Mouse (Mus musculus): ENCODE measurements around the gene Abcb8.

Gene Abcb8

DNA sequence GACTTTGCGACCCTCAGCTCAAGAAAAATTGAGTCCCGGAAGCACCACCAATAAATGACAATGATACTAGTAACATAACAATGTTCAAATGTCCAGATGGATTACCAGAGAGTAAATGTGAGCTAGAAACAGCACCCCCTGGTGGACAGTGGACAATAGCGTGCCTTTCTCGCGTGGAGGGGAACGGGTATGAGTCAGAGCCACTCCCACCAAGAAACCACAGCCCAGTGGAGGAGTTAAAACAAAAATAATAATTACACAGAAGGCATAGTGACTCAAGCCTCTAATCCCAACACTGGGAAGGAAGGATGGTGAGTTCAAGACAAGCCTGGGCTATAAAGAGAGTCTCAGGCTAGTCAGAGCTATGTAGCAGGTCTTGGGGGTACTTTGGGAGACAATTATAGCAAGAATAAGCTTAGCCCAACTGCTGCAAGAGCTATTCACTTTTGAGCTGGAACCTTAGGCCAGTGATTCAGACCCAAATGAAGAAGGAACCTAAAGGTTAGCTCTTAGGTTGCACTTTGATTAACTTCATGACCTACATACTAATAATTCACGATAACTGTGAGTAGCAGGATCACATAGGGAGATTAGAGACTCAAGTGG lies at the start of gene Abcb8:
Gene Abcb8 (plus strand): TSS at position 272 of the 606 bp plus-strand sequence.
- peak; percentile 83 for DNase-seq (ENCODE audit: inconsistent ontology term)

DNA sequence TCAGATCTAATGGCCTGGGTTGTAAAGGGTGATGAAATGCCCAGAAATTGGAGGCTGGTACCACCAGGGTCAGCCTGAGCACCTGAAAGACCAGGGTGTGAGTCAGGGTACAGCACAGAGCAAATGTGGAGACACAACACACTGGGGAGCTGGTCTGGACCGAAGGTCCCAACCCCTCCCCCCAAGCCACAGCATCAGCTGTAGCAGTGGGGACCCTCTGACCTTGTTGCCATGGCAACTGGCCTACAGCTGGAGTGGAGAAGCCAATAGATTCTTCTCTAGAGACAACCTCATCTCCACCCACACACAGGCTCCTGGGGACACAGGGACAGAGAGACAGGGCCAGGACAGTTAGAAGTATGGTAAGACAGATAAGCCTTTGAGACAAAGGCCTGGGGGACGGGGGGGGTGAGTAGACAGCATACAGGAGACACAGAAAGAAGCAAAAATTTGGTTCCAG lies 49.5 kb upstream of the Abcb8 start:
- no peak for DNase-seq (ENCODE audit: inconsistent ontology term)

DNA sequence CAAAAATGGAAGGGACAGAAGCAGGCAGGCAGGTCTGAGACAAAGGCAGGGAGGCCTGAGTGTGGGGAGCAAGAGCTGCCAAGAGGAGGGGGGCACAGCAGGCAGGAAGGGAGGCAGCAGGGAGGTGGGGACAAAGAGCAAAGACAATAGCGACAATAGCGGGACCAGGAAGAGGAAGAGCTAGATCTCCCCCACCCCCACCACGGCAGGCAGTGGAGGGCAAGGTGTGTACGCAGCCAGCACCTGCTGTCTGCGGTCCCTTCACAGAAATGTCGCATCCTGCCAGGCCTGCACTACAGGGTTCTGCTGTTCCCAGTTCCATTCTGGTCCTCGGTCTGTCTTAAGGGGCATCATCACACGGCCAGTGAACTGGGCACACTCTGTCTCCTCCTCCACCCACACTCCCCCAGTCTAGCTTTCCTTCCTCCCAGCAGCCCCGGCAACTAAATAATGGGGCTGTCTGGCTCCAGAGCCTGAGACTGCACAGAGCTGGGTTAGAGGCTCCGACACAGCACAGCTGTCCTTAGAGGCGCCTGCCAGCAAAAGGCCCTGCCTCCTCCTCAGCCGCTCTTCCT lies 48.9 kb upstream of the Abcb8 start:
- DNase-seq (ENCODE audit: inconsistent ontology term), result no peak

DNA sequence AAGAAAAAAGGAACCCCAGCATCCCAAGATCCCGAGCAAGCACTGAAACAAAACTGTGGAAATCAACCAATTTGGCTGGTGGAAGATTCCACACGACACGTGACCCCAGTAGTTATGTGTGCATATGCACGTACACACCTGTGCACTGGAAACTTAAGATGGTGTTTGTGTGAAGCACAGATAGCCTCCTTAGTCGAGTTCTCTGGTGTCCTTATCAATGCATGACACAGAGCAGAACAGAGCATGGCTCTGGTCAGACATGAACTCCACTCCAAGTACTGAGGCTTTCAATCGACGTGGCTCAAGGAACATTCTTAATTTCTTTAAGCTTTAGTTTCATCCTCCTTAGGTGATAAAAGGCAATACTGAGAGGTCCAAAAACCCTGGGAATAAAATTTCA lies 47.1 kb upstream of the Abcb8 start:
- DNase-seq (ENCODE audit: inconsistent ontology term), result no peak

DNA sequence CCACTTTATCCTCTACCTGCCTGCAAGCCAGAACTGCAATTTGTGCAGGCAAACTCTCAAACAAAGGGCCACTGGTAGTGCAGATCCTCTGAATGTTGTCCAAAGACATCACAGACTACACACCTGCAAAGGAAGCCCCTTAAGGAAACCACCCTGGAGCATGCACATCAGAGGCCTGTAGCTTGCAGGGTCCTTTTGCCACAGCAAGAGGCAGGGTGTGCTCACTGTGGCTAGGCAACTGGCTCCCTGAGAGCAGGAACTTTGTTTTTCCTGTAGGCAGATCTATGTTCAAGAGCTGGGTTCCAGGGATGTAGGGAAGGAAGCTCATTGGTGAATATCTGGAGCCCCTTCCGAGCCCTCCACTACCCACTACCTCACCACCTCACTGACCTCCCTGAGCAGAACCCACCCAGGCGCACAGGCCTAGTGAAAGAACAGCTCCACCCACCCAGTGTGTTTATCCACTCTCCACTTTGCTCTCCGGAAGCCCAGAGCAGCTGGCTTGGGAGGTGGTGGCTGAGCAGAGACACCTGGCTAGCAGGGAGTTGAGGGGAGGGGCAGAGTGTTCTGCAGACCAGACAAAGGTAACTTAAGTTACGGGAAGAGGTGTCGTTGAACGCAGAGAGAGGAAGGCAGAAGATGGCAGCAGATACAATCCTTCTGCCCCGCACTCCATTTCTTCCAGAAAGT lies 46.1 kb upstream of the Abcb8 start:
- DNase-seq (ENCODE audit: inconsistent ontology term), result no peak

DNA sequence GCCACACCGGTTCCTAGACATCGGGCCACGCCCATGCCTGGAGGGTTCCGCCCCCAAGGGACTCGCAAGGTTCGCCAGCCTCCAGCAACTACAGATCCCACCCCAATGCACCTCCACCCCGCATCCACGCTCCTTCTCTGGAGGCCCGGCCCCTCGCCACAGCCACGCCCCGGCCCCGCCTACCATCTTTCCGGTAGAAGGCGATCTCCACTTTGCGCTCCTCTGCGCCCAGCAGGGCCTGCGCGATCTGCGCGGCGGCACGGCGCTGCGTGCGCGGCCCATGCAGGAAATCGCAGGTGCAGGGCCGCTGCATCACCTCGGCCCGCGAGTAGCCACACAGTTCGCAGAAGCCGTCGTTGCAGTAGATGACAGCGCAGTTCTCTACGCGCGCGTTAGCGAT lies 45.3 kb upstream of the Abcb8 start:
- peak; percentile 68 for DNase-seq (ENCODE audit: inconsistent ontology term)

DNA sequence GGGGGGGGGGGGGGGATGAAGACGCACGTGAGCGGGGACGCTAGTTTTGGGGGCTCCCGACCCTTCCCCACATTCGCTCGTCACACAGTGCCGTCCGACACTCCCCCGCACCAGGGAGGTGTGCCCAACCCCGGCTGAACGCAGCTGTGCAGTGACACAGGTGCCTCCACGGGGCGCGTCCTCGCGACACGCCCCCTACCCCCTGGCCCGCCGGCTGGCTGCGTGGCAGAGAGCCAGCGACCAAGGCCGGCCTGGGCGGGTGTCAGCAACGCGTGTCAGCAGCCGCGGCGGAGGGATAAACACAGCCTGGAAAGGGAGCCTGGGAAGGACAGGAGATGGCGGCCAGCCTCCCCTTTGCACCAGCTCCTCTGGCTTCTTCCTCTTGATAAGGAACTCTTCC lies 44.9 kb upstream of the Abcb8 start:
- DNase-seq (ENCODE audit: inconsistent ontology term), result peak; percentile 22

DNA sequence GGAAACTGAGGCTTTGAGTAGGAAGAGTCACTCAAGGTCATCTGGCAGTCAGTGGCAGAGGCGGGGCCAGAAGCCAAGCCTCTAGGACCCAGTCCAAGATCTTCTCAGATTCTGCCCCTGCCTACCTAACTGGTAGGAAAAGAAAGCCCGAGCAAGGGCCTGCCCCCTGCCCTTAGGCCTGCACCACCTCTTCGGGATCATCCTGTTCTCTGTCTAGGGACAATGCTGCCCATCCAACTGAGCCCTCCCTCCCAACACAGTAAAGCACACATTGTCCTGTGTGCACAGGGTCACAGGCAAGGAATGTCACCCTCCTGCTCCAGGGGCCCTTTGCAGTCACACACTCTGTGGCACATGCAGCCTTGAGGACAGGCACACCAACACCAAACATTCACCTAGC lies 43.4 kb upstream of the Abcb8 start:
- DNase-seq (ENCODE audit: inconsistent ontology term), result no peak

DNA sequence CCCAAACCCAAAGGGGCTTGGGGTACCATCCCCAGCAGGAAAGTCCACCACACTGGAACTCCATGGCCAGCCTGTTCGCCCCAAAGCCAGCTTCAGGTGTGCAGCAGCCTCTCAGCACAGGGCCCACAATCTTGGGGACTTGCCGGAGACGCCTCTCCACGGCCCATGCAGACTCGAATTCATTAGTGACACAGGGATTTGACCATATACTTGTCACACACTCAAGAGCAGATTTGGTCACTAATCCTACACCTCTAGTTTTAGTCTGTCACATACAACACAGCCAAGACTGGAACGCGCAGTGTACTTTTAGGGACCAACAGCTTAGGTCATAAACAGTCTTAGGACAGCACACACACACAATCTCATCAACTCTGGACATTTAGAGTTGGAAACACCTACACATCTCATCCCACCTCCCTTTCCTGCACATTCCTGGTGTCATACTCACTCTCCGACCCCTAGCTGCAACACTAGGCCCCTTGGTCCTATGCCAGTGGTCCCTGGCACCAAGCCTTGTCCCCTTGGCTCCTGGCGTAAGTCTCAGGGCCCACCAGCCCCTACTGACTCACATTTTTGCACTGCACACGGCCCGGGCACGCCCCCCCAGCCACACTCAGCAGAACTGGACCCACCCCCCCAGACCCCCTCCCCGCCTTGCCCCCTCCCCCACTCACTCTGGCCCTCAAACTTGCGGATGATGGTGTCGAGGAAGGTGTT lies 42.8 kb upstream of the Abcb8 start:
- no peak for DNase-seq (ENCODE audit: inconsistent ontology term)

DNA sequence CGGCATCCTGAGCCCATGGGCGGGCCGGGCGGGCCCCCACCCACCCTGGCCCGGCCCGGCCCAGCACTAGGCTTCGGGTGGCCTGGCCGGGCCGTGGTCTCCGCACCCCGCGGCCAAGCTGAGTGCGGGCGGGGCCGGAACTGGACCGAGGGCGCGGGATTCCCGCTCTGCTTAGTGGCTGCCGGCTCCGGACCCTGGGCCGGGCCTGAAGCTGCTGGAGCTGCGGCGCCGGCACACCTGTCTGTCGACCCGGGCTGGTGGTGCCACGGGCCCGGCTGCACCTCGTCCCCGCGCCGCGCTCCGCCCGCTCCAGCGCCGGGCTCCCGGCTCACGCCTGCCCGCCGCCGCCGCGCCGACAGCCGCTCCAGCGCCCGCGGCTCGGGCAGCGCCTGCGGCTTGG lies 42.2 kb upstream of the Abcb8 start, which contains the start of gene Kcnh2:
Gene Kcnh2 (minus strand): TSS at position 327 of the 400 bp plus-strand sequence.
- no peak for DNase-seq (ENCODE audit: inconsistent ontology term)

DNA sequence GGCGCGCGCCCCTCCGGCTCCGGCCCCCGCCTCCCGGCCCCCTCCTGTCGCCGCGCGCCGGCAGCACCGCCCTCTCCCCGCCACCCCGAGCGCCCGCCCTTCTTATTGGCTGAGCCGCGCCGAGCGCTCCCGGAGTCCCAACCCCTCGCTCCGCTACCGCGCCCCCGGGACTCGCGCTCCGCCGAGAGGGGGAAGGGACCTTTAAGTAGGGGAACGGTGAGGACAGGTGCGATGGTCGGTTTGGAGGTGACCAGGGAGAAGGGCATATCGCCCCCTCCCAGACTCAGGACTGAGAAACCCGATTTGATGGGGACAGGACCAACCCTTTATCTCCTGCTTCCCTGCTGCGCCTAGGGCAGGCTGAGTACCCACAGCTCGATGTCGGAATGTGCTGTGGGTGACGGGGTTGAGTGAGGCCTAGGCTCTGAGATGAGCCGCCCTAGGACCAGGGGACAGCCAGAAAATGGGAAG lies 41.7 kb upstream of the Abcb8 start:
- peak; percentile 86 for DNase-seq (ENCODE audit: inconsistent ontology term)

DNA sequence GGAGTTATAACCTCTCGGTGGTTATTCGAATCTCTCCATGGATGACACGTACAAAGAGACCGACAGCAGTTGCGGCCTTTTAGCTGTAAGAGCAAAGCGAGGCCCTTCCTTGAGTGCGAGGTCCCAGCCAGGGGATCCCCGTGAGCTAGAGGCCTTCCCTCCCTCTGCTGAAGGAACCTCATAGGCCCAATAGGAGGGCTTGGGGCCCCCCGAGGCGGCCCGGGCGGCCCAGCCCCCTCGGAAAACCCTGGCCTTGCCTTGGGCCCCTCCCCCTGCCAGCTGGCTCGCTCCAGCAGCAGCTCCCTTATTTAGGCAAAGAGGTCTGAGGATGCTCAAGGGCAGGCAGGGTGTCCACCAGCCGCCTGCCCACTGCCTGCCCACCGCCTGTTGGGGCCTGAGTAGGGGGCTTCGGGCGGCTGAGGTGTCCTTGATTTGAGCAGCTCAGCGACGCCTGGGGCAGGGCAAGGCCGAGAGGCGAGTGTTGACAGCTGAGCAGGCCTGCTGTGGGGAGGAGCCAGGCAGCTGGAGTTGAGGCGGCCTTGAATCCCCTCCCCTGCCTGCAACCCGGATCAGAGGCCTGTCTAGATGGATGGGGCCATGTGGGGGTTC lies 41.1 kb upstream of the Abcb8 start:
- DNase-seq (ENCODE audit: inconsistent ontology term), result no peak

DNA sequence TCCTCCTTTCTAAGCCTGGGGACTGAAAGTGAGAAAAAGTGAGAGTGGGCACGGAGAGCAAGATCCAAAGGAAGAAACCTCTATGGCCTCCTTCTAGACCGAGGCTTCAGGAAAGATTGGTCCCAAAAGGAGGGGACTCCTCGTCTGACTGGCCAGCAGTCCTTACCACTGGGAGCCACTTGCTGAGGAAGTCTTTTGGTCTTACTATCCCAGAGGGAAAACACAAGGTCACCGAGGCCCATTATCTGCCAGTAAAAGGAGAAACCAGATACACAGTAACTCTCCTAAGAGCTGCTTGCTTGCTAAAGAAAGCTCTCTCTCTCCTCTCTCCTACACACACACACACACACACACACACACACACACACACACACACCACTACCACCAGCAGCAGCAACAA lies 40.1 kb upstream of the Abcb8 start:
- no peak for DNase-seq (ENCODE audit: inconsistent ontology term)

DNA sequence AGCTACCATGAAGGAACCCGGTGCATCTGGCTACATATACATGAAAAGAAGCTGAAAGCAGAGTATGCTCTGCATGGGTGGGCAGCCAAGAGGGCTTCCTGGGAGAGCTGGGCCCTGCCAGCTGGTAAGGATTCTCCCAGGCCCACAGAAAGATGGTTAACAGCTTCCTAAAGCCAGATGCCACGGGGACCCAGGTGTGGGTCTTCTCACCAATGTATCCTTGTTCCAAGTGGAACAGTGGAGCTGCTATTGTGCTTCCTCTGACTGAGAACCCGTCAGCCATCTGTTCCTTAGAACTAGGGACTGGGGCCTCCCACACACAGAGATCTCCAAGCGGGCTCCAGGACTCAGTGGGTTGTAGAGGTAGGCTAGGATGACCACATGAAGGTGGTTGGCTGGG lies 36.7 kb upstream of the Abcb8 start:
- DNase-seq (ENCODE audit: inconsistent ontology term), result no peak

DNA sequence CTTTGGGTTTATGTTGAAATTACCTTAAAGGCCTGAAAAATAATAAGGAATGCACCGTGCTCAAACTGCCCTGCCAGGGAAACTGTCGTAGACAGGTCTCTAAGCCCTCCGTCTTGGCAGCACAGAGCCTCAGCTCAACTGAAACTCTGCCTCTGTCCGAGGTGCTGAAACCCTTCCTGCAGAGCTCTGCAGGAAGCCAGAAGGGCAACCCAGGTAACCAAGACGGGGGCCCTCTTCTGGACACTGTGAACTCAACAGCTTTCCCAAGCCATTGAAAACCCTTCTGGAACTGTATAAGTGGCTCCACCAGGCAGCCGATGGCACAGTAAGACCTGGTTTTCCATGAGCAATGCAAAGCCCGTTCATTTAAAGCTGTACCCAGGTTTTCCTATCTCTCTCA lies 36.0 kb upstream of the Abcb8 start:
- DNase-seq (ENCODE audit: inconsistent ontology term), result peak; percentile 77

DNA sequence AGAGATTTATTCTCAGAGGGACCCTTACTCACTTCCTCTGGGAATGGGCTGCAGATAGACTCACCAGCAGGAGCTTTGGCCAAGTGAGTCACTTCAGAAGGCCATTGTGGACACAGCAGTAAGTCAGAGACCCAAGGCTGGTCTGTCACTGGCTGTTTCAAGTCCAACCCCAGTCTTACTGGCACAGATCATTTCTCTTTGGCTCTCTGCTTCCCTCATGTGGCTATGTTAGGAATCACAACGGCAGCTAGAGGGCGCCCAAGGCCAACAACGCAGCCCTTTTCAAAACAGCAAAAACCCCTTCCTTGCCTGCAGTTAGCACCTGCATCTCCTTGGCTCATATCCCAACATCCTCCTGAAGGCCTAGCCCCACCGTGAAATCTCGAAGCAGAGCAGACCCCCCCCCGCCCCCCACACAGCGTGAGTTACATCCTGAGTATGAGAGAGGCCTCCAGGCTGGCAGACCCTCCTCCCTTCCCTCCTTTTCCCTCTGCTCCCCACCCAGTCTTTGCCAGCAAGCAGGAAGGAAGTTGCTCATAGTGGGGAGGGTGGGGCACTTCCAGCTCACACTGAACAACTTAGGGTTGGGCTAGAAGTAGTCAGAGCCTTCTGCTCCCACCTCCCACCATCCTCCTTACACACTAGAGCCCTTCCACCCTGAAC lies 32.5 kb upstream of the Abcb8 start:
- peak; percentile 57 for DNase-seq (ENCODE audit: inconsistent ontology term)

DNA sequence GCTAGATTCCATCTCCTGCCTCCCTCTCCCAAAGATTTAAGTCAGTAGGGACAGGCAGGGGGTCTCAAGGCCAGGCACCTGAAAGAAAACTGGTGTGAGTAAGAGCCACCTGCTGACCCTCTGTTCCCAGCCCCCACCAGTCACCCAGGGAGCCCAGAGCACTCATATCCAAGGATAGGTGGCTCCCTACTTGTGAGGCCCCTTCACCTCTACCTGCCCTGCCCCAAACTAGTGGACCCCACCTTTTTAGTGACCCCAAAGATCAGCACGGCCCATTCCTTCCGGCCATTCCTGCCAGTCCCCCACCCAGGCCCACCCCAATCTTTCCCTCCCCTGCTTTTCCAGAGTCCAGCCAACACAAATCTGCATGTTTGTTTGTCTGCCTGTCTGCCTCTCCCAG lies 30.0 kb upstream of the Abcb8 start:
- no peak for DNase-seq (ENCODE audit: inconsistent ontology term)

DNA sequence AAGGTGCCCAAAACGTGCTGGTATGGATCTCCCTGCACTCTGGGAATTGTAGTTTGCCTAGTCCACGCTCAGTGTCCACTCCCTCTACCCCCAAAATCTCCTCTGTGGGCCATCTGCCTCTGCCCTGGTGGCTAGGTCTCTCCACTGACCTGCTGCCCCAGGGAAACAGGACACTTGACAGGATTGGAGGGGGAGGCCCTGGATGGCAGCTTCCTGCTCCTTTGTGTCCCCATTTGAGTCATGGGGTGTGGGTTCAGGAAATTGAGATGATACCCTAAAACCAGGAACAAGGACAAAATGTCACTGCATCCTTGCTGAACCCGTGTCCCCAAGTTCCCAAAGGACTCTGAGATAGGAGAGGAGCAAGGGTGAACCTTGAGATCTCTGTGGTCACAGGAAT lies 29.4 kb upstream of the Abcb8 start:
- no peak for DNase-seq (ENCODE audit: inconsistent ontology term)

DNA sequence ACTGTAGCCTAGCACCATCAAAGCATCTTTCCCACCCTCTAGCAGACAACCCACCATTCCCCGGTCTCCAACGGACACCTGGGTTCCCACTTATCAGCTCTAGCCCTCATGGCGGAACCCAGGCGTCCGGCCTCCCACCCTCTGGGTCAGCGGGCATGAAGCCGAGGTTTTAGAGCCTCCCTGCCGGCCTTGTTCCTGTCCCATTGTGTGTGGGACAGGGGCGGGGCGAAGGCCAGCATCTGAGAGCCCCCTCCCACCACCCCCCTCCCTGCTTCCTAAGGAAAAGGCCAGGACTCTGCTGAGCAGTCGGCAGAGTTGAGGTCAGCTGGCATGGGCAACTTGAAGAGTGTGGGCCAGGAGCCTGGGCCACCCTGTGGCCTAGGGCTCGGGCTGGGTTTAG lies 29.0 kb upstream of the Abcb8 start, which contains the start of gene Nos3:
Gene Nos3 (plus strand): TSS at position 303 of the 400 bp plus-strand sequence.
- no peak for DNase-seq (ENCODE audit: inconsistent ontology term)

DNA sequence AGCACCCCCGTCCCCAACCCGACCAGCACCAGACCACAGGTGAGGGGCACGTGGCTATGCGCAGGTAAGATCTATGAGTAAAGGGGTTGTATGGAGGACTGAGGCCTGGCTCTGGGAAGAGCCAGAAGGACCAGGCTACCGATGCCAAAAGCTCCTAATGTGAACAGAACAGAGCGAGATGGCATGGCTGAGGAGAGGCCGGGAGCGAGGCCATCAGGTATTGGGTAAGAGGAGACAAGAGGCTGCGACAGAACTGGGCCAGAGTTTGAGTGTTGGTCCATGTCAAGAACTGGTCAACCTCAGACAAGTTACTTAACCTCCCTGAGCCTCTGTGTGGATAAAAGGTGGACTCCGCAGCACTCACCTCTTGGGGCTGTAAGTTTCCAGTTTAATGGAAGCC lies 28.5 kb upstream of the Abcb8 start:
- no peak for DNase-seq (ENCODE audit: inconsistent ontology term)

DNA sequence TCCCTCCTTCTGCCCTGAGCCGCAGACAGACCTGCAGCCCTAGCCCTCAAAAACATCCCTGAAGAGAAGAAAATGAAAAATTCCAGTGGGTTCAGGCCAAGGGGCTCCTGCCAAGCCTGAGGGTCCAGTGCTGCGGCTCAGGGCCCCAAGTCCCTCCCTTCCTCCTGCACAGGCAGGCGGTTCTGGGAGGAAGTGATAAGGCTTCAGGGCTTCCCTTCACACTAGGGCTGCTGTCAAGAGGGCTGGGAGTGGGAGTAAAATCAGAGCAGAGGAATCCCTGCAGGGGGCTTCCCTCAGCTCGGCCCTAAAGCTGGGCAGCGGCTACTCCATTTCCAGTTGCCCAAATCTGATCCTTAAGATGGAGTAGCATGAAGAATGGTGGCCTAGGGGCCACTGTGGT lies 27.9 kb upstream of the Abcb8 start:
- no peak for DNase-seq (ENCODE audit: inconsistent ontology term)
